Mouse (Mus musculus): ENCODE results near the gene Dpp6.

Dpp6 gene

DNA sequence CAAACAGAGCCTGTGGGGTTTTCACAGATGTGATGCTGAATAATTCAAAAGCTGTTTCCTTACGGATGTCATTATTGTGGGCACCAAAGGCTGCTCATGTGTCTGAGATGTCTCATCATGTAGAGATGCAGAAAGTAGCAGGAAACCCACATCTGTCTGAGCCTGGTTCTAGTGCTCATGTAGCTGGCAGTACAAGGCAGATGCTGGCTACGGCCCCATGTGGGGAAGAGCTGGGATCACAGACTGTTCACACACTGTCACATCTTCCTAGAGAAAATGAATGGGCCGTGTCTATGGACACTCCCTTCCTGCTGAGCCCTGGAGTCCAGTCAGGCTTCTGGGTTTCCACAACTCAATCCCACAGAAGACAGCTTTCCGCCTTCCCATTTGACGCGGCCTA, 885.5 kb downstream of the Dpp6 start:
- no peak for DNase-seq

DNA sequence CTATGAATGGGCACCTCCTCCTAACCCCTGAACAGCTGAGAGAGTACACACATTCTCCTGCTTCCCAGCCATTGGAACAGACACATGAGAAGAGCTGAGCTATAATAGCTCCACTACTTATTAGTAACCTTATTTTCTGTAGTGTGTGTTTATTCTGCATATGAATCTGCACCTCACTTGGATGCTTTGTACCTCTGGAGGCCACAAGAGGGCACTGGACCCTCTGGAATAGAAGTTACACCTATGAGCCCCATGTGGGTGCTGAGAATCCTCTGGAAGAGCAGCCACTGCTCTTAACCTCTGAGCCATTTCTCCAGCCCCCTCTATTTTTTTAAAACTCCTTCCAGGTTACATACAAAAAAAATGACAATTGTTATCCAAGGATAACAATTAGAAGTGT, 888.0 kb downstream of the Dpp6 start:
- DNase-seq: no peak

DNA sequence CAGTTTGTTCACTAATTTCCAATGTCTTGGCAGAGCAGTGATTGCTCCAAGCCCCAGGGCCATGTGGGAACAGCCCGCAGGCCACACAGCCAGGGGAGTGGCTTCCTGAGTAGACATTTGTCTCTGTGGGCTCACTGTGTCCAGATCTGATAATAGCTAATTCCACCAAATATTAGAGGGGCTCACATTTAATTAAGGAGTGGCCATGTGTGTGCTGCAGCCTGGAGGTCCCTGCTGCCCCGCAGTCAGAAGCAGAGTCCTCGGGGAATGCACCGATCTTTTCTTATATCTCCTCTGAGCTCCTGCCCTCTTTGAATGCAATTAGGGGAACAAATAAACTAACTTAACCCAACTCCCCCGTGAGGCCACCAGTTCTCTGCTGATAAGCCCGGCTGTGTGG, 889.5 kb downstream of the Dpp6 start:
- no peak for DNase-seq

DNA sequence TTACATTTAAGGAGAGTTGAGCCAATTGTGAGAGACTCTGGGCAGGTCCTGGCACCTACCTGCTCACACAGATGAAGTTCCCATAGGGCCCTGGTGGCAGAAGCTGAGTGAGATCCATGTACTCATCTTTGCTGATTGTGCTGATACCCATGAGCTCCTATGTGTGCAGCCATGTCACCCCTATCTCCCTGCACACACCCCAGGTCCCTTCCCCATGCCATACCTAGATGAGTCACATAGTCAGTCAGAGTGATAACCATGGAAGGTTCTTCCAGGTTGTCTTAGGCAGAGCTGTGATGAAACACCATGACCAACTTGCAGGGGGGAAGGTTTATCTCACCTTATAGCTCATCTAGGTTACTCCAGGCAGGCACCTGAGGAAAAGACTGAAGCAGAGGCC, 890.3 kb downstream of the Dpp6 start:
- no peak for DNase-seq

DNA sequence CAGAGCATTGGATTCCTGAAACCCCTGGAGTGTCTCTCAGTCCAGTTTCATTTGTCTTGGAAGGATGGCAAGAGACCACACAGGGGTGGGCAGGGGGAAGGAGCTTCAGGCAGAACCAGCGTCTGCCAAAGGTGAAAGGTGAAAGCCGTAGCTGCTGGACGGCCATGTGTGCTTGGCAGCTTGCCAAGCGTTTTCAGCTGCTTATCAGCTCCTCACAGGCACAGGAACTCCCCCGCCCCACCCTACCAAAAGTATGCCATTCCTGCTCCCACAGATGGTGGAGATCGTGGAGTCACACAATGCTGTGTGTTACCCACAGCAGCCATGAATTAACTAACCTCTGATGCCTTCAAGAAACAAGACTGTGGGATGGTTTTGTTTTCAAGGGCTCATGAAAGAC, 891.2 kb downstream of the Dpp6 start:
- no peak for DNase-seq

DNA sequence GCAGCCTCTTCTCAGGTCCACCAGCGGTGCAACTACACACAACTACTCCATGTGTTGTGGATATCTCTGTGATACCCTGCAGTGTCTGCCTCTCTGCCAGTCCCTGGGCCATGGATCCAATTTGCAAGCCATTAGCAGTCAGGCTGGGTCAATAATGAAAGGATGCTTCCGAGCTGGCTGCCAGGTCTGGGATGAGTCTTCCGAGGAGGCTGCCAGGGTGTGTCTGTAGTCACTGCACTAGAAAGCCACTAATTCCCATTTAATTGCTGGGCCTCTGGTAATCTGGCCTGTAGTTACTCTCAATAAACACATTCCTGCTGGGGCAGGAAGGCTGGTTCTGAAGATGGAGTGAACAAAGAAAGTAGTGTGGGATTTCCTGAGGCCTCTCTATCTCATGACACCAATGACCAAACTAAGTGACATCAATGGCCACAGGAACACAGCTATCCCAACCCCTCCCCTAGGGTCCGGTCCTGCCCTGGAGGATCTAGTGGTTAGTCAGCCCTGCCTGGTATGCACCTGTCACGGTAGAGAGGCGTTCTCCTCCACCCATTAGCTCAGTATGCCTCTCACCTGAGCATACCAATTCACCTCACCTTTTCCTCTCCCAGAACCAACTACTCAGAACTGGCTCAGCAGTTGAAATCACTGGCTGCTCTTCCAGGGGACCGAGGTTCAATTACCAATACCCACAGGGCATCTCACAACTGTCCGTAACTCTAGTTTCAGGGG, 894.6 kb downstream of the Dpp6 start:
- no peak for DNase-seq

DNA sequence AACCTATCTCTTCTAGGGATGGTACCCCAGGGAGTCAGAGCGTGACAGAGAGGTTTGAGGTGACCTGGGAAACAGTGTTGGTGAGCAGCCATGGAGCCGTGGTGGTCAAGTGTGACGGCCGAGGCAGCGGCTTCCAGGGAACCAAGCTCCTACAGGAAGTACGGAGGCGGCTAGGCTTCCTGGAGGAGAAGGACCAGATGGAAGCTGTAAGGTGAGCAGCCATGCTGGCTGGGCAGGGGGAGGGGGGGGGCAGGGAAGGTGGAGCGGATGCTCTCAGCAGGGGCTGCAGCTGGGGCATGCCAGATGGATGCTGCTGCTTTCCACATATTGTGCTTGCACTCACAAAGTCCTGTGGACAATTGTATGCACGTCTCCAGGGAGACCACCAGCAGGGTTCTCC, 897.4 kb downstream of the Dpp6 start:
- no peak for DNase-seq

DNA sequence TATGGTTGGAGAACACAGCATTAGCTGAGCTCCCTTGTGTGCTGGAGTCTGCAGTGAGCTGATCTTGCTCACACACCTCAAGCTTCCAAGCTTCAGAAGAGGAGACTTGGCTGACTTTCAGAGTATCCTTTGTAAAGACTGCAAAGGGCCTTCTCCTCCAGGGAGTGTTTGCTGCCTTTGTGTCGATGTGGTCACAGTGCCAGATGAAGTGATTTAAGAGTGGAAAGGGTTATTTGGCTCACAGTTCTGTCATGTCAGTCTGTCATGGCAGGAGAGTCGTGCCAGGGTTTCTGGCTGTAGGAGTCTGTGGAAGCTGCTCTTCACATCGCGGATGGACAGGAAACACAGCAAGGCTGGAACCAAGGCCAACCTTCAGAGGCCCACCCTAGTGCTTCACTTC, 899.0 kb downstream of the Dpp6 start:
- DNase-seq: no peak

DNA sequence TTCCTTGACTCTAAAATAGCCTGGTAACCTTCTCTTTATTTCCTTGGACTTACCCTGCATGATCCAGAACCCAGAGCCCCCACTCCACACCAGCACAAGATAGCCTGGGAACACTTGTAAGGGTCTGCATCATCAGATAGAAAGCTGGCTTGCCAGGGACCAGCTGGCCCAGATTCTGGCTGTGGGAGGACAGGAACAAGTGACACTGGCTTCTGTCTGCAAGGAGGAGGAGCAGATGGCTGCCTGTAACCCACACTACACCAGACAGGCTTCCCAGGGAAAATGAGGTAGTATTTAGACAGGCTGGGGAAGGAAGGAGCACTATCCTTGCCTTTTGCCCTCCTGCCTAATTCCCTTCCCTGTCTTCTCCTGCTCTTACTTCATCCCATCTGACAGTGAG, 900.3 kb downstream of the Dpp6 start:
- DNase-seq: no peak

DNA sequence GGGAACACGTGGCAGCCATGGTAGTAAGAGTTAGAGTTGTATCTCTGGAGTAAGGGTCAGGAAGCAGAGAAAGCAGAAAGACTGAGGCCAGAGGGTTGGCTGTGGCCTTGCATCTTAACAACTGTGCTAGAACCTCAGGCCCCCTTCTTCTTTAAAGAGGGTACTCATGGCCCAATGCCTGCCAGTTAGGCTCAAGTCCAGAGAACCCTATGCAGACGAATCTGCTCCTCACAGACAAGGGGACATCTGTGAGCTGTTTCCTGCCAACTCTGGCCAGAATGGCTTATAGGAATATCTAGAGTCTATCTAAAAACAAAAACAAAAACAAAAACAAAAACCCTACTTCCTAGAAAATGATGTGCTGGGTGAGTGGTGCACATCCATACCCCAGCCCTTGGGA, 902.3 kb downstream of the Dpp6 start:
- no peak for DNase-seq

DNA sequence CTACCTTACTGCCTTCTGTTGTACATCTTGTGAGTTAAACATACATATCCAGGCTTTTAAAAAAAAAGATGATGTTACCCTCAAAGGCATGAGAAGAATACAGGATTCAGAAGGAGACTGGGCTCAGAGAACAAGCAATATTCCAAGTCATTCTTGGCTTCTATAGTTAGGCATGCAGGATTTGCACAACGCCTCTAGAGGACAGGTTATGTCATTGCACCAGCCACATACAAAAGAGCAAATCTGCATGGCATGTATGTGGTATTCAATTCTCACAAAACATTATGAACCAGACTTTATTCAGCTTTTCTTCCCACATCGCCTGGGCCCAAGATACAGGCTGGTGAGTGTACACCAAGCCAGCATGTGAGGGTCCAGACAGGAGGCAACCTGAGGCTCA, 907.5 kb downstream of the Dpp6 start:
- no peak for DNase-seq

DNA sequence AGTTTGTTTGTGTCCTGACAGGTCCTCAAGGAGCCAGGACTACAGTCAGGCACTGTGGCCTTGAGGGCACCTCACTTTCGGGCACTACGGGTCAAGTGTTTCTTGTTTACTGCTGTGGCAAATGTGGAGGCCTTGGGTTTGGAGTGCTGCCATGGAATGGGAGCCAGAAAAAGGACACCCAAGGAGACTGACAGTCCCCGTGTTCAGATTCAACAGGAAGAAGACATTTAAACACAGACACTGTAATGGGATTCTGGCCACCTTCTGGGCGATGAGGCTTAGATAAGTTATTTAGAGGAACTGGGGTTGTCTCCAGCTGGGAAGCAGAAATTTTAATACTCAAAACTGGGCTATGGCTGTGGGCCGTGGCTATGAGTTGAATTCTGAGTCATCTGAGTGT, 913.7 kb downstream of the Dpp6 start:
- DNase-seq: peak; percentile 58

DNA sequence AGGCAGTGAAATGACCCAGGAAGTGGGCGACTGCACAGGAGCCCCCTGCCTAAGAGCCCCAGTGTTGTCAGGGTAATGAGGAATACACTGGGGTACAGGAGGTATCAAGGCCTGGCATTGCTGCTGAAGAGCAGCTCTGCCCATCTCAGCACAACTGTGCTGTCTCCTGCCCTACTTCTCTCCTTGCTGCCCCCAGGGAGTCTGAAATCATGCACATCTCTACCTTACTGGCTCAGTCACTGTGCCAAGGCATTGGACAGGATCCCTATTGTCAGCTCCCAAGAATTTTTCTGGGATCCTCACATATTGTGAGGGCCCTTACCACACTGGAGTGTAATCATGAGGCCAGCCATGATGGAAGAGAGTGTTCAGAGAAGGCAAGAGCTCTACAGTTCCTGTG, 914.4 kb downstream of the Dpp6 start:
- peak; percentile 45 for DNase-seq

DNA sequence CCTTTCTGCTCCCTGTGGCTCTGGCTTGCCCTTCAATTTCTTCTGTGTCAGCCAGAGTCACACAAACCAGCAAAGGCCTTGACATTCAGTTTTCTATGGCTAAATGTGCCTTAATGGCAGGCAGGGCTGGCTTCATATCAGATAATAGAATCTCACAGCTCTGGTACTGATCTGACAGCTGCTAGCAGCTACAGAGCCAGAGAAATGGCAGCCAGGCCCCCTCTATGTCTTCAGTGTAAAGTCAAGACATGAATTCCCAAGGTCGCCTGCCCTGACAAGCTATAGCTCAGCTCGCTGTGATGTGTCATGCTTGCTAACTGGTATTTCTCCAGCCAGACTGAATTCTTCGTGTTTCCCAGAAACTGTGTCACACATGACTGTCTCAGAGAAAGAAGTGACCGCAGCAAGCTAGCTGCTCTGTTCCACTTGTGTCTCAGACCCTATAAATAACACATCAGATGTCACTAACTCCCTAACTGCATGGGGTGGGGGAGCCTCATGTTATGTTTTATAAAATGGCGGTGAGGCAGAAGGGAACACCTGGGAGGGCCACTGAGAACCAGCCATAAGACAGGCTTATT, 915.4 kb downstream of the Dpp6 start:
- DNase-seq: no peak

DNA sequence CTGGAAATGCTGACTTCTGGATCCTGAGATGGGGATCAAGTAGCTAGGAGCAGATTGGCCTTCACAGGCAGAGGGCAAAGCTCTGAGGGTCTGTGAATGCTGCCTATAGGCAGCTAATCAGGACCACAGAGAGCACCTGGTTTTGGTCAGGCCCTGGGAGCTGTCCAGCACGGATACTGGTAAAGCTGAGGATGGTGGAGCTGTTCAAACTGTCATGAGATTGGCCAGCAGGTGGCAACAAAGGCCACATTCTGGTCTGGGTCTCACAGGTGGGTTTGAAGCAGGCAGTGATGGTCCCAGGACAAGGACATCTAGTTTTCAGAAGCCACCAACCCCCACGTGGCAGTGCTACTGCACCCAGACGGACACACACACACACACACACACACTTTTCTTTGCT, 920.2 kb downstream of the Dpp6 start:
- no peak for DNase-seq

DNA sequence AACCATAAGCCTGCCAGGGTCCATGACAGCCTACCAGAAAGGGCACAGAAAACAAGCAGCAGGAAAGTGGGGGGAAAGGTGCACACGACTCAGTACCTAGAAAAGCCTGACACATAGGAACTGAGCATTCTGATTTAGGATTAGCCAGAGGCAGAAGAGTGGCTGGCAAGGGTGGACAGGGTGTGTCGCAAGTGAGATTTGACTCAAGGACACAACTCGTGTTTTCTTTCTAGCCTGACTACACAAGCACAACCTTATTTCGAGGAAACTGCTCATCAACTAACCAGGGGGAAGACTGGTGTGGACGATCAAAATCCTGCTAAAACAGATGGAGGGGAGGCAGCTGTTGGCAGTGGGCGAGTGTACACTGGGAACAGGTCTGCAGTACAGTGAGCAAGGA, 922.2 kb downstream of the Dpp6 start:
- DNase-seq: no peak

DNA sequence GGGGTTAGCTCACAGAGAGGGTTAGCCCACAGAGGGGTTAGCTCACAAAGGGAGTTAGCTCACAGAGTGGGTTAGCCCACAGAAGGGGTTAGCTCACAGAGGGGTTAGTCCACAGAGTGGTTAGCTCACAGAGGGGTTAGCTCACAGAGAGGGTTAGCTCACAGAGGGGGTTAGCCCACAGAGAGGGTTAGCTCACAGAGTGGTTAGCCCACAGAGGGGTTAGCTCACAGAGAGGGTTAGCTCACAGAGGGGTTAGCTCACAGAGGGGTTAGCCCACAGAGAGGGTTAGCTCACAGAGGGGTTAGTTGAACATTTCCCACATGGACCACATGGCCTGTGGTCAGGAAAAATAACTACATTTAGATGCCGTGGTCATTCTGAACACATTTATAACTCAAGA, 927.9 kb downstream of the Dpp6 start:
- DNase-seq: no peak

DNA sequence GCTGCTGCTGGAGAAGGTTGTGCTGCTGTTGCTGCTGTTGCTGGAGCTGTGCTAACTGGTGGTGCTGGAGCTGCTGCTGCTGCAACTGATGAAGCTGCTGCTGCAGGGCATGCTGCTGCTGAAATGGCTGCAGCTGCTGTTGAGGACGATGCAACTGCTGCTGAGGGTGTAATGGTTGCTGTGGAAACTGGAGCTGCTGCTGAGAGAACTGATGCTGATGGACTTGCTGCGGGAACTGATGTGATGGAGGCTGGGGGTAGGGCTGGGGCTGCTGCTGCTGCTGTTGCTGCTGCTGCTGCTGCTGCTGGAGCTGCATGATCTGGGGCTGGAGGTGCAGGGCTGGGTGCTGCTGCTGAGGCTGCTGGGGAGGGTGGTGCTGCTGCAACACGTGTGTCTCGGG, 948.8 kb downstream of the Dpp6 start:
- no peak for DNase-seq

DNA sequence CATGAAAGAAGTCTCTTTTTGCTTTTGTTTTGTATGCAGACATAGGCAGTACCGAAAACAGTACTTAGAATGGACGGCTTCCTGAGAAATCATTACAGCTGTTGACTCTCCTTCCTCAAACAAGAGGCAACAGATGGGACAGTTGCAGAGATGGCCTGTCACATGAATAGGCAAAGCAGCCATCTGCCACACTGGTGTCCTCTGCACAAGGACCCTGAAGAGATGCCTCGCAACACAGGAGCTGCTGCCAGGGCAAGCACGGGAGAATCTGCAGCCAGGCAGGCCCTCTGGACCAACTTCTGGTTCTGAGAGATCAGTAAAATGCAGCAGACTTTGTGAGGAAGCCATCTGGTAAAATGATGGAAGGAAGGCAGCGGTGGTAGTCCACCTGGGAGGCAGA, 950.9 kb downstream of the Dpp6 start:
- DNase-seq: no peak

All from cerebellum, adult 9-10 months (tissue).